In genomic region chr14:30731896-30732295, GRCm38 (mm10) we compare ENCODE assay signal across 19 mouse cellular contexts.
"Had no signal": no experiment of that assay in that cellular context is flagged by ENCODE, and none has a peak within 500 bp of the region (broad histone marks: within the 10 kb centered on the region; RNA-seq: fewer than 3 reads in every experiment).

No protein-coding gene starts in this region.

- H3K4me2 ChIP-seq: kidney, embryonic 15.5 days; limb, embryonic 12.5 days; limb, embryonic 15.5 days; liver, embryonic 11.5 days; midbrain, embryonic 13.5 days; stomach, embryonic 15.5 days had no signal

- H3K4me1 ChIP-seq: limb, embryonic 12.5 days; limb, embryonic 15.5 days; midbrain, embryonic 13.5 days; stomach, embryonic 15.5 days had no signal

- H3K9ac ChIP-seq: kidney, embryonic 15.5 days; limb, embryonic 12.5 days; limb, embryonic 15.5 days; liver, embryonic 14.5 days; liver, postnatal 0 days; midbrain, embryonic 13.5 days; stomach, embryonic 15.5 days had no signal

- H3K36me3 ChIP-seq: kidney, embryonic 15.5 days; limb, embryonic 12.5 days; limb, embryonic 15.5 days; midbrain, embryonic 13.5 days; stomach, embryonic 15.5 days had no signal

- DNase-seq: kidney, adult 2 months; kidney, postnatal 14 days; kidney, postnatal 4 days; left cerebral cortex, postnatal 4 days; liver, postnatal 0 days; right cerebral cortex, postnatal 25 days; spleen, adult 18-20 months; thymus, postnatal 25 days had no signal

- H3K27me3 ChIP-seq: kidney, embryonic 15.5 days; limb, embryonic 12.5 days; limb, embryonic 15.5 days; megakaryocyte, embryonic 14.5 days; midbrain, embryonic 13.5 days; stomach, embryonic 15.5 days had no signal

- H3K27ac ChIP-seq: kidney, embryonic 15.5 days; limb, embryonic 12.5 days; limb, embryonic 15.5 days; liver, embryonic 14.5 days; midbrain, embryonic 13.5 days; stomach, embryonic 15.5 days had no signal

- ATAC-seq: intestine, postnatal 0 days; liver, postnatal 0 days; midbrain, embryonic 13.5 days; midbrain, embryonic 16.5 days had no signal

- H3K9me3 ChIP-seq: kidney, embryonic 15.5 days; limb, embryonic 12.5 days; limb, embryonic 15.5 days; megakaryocyte, embryonic 14.5 days; midbrain, embryonic 13.5 days; stomach, embryonic 15.5 days had no signal

- H3K4me3 ChIP-seq: kidney, embryonic 15.5 days; limb, embryonic 12.5 days; limb, embryonic 15.5 days; megakaryocyte, embryonic 14.5 days; midbrain, embryonic 13.5 days; myocyte; stomach, embryonic 15.5 days had no signal
